Mouse (Mus musculus): ENCODE measurements around the gene Gfm1.

The Gfm1 gene

DNA sequence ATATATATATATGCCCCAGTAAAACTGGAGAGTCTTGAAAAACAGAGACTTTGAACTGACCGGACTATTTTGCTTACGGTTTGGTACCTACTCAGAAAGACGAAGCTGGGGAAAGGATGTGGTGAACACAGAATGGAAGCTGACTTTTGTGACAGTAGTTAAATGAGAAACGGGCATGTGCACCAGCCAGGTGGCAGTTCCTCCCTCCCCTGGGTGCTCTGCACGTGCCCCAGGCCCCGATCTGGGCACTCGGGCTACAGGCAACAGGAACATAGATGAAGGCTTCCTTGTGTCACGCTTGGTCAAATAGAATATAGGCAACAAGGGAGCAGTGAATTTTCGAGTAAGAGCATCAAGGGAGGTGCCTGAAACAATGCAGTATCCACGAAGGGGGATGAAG, 66.4 kb downstream of the Gfm1 start:
- WGBS, result 93% methylated on average over 10 of the region's 10 CpGs

DNA sequence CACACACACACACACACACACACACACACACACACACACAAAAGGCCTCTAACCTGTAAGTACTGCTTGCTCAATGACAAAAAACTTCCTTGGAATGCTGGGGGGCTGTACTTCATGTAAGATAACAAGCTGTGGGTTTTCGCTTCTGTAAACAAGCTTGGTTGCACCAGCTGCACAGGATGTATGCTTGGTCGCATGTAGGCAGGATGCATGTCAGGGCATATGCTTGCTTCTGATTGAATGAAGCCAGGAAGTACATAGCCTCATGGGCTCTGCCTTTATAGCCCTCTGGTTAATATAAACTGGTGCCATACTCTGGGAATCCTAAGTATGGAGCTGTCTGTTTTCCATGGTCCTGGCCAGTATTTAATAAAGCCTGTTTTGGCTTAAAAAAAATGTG, 68.1 kb downstream of the Gfm1 start:
- WGBS, result 83% methylated on average over 2 of the region's 2 CpGs

DNA sequence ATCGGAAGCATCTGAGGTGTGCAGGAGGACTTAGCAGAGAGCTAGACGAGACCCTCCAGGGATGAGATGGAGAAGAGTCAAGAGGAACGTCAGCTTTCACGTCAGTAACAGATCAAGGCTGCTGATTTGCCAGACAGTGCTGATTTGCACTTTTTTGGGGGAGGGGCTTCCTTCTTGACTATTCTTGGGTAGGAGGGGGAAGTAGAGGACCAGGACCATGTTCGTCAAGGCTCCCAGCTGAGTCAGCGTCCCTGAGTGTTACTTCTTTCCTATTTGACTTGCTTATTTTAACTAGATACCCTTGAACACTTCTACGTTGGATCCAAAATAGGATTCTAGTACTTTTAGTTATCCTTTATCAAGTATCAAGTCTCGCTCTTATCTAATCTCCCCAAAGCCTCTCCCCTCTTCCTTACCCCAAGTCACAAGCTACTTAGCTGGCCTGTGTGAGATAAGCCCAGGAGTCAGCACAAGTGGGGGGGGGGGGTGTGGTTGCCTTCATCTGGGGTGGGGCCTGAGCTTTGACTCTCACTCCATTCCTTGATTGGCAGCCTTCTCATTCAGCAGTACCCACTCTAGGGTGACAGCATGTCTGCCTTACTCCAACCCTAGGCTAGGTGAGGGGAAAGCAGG, 69.0 kb downstream of the Gfm1 start:
- 90% methylated on average over 8 of the region's 8 CpGs for WGBS

DNA sequence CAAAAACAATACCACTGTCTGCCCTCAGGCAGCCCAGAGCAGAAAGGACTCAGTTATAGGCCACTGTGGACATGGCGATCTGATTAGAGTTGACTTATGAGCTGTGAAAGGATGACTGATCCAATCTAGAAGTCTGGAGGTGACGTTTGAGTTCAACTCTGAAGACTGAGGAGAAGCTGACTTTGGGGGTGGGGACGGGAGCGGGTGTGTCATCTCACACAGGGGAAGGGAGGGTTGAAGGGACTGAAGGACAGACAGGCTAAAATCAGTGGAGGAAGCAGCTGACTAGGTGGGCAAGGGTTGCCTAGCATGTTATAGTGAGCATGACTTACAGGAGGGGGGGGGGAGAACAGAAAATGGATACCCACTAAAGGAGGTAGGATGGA, 69.5 kb downstream of the Gfm1 start:
- 94% methylated on average over 4 of the region's 4 CpGs for WGBS

DNA sequence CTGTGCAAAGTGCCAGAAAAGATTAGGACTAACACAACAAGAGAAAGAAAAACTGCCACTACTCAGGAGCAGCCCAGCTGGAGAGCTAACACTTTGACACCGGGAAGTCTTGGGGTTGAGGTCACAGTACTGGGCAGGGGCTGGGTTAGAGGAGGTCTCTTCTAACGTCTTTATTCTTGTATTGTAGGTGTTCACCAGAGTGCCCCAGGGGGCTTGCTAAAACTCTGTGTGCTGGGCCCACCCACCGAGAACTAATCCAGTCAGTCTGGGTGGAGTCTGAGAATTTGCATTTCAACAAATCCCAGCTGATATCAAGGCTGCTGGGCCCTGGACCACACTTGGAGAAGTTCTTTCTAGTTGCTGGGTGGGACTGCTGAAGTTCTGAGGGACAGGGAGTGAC, 74.0 kb downstream of the Gfm1 start:
- WGBS, result 53% methylated on average over 3 of the region's 3 CpGs

DNA sequence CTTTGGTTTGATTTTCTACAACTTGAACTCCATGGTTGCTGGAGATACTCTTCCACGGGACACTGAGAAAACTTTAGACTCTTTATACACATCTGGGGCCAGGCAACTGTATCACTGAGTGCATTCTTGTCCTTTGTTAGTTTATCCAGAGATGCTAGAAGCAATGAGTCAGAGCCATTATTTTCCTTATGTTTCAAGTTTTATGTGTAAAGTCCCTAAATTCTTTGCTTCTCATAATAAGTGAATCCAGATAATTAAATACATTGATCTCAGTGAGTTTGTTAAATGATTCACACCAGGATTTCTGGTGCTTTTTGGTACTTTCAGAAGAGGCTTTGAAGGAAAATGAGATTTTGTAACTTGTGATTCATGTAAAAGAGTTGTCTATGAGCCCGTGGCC, 75.4 kb downstream of the Gfm1 start:
- WGBS, result 77% methylated on average over 2 of the region's 2 CpGs

DNA sequence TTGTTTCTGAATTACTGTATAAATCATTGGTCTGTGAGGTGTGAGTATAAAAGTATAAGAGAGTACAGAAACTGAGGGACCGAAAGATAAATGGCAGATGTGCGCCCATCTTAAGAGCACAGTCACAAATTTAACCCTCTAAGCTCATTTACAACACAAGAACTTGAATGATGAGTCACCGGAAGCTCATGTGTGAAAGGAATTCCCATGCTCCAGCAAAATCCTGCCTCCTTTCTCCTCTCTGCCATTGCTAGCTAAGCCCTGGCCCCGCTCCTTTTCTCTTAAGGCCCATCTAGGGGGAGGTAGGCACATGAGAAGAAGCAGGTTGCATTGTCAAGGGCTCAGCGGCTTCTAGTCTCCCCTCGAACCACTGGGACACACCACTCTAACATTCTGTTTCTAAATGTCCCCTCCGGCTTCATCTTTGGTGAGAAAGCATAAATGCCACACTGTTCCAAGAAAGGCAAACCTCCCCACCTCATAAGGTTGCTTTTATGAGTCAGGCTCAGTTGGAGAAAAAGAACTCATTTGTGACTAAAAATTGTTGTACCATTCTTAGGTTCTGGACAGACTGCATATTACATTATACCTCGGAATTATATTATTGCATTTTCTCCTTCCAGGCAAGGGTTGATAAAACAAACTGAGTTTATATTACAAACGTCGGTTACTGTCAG, 78.5 kb downstream of the Gfm1 start:
- whole genome bisulfite sequencing, result 71% methylated on average over 10 of the region's 10 CpGs

DNA sequence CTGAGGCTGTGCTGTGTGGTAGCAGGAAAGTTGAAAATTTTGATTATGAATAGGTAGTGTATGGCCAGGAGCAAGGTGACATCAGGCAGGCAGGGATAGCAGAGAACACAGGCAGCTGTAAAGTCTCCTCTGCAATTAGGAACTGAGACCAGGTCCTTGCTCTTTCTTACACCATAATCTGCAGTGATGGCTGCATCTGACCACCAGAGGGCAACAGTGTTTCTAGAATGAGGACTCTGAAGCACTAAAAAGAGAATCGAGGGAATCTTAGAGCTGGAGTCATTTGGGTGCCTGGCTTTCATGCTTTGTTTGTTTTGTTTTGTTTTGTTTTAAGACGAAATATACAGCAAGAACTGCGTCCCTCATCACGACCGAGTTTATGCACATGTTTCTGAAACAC, 82.9 kb downstream of the Gfm1 start:
- 1% methylated on average over 5 of the region's 5 CpGs for WGBS

DNA sequence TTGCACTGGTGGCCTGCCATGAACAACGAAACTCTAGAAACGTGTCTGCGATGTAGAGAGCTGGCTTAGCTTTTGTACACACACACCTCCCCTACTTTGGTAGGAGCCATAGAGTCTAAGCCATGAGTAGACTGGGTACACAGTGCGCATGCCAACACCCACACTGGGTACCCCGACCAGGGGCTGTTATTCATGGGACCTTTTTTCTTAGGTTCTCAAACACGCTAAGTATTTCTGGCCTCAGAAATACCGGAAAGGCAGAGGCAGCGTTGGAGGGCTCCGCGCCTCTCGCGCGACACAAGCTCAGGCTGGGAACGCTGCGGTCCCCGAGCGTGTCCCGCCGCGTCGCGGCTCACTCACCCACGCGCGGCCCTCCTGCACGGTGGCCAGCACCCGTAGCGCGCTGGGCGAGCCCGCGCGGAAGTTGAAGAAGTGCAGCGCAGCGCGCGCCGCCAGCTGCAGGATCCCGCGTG, 84.9 kb downstream of the Gfm1 start:
- WGBS, result 2% methylated on average over 40 of the region's 40 CpGs

DNA sequence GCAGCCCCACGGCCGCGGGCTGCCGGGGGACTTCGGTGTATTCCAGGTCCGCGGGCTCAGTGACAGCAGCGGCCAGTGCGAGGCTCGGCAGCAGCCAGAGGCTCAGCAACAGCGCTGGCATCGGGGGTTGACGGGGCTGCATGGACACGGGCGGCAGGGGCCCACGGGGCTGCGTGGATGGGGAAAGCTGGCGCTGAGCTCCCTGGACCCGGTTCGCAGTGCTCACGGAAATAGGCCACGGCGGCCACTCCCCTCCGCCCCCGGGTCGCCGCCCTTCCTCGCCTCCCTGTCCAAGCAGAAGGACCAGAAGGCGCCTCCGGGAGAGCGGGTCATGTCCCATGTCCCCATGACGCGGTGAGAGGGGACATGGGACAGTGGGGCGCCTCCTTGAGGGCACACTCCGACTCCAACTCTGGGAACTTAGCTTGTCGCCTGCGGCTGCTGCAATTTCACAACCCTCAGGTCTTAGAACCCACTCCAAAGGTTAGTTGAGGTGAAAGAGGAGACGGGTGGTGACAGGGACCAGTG, 85.4 kb downstream of the Gfm1 start, which contains the start of gene Rarres1:
Gene Rarres1 (minus strand): TSS at position 250 of the 528 bp plus-strand sequence.
- 2% methylated on average over 38 of the region's 38 CpGs for WGBS

DNA sequence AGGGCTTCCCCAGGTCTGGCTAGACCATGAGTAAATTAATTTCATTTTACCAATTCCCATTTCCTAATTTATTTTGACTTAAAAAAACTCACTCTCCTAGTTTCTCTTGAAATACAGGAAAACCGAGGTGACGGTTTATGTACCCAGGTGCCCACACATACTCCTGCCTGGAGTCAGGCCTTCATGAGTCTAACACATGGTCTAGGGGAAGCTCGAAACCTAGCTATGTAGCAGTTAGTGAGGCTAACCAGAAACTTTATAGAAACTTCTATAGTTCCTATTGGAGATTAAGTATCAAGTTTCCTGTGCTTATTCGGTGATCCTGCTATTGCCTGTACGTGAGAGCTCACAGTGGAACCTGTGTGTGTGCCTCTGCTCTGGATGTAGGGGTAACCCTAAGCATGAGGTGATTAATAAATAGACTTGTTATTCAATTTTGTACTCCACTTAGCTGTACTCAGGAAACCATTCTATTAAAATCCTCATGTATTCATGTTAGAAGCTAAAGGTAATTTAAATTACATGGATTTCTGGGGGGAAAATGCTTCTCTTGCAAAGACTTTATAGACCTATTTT, 90.8 kb downstream of the Gfm1 start:
- 97% methylated on average over 5 of the region's 5 CpGs for WGBS

DNA sequence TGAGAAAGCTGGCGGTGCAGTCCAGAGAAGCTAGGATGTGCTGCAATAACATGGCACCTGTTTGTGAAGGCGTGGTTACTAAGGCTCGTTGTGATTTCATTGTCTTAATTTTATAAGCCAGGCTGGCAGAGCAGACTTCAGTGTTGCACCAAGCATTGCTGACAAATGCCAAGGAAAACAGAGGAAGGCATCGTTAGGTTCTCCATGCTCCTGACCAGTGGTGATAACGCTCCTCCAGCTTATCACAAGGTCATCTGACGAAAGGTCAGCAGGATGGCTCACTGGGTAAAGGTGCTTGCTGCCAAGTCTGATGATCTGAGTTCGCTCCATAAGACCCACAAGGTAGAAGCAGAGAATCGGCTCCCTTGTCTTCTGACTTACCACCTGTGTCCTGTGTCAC, 92.8 kb downstream of the Gfm1 start:
- 86% methylated on average over 8 of the region's 8 CpGs for WGBS

DNA sequence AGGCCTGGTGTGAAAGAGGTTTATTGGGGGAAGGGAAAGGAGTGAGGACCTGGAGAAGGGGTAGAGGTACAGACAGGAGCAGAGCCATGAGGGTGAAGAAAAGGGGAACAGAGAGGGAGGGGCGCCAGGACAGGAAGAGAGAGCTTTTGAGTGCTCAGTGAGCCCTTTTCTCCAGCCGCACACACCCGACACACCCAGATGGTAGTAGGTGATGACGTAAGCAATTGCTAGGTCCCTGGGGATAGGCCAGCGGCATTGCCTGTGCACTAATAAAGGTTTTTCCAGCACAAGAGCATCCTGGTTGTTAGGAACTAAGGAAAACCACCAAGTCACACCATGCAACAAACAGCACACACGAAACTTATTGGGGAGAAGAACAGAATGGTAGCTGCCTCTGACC, 94.9 kb downstream of the Gfm1 start:
- 87% methylated on average over 6 of the region's 6 CpGs for WGBS
